Mouse (Mus musculus) lung, adult 10 weeks (tissue): ENCODE measurements around the gene Il17rb. TPM values are rescaled to one million over a fixed set of nuclear protein-coding genes. Genes with fewer than 3 reads are reported as not detected.

Experiments used
- polyA plus RNA-seq: library from polyadenylated mRNA; stranded (reverse); fragments of 350-450 nt; fragmentation: Illumina TruSeq; extraction: RNeasy Lipid Tissue Mini Kit (QIAGEN cat#74804); gene quantifications from one replicate; pipeline ENCODE4 v1.2.3, GENCODE M21; 2014; ENCODE audit warnings: low read depth, low replicate concordance; ENCODE audit not compliant: insufficient read depth

Gene Il17rb
- polyA plus RNA-seq = 0.30 TPM

GRCm38 (mm10) chr14:30008733-30009575 is at the start of gene Il17rb, which contains the start of gene Chdh:
Il17rb (minus strand) TSS chr14:30008896.
Chdh (plus strand) TSS chr14:30009023.

GRCm38 (mm10) chr14:29978254-29979204 is 30.2 kb downstream of the Il17rb start, which contains the start of gene Actr8:
Actr8 (plus strand) TSS chr14:29978337.

DNA sequence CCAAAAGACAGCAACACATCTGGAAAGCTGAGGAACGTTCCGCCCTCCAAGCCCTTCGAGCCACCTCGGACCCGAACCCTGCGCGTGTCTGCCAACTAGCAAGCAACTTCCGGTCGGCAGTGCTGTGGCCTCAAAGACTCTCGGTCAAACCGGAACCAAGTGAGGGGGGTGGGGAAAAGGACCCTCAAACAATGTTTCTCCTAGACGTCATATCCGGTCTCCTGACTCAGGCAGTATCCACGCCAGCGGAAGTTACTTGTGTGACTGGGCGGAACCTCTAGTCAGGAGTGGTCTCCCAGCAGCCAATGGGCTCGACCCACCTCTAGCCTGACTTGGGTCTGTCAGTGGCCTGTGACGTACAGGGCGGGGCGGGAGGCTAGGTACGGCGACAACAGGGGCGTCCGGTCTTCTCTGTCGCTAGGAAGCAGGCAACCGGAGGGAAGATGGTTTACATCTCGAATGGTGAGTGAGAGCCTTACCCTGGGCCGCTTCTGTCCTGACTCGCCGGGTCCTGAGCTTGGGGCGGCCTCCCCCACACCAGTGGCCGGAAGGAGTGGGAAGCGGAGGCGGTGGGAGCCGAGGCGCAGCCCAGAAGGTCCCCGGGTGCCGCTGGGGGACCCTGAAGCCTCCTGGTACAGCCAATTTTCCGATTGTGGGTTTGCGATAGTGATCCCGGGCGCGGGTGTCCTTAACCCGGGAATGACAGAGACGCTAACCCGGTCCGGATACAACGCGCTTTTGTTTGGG is 40.4 kb downstream of the Il17rb start, which contains the start of gene Selenok:
Gene Selenok, plus strand, starts transcription at position 234 of the 747 bp plus-strand sequence.

Other genes starting within 250 kb of the Il17rb start
- 284 TPM for gene Selenok, start 40.6 kb downstream of the Il17rb start, polyA plus RNA-seq
- 25.2 TPM for gene Actr8, start 30.6 kb downstream of the Il17rb start, polyA plus RNA-seq
- gene Chdh, start 127 bp upstream of the Il17rb start, polyA plus RNA-seq = 0.54 TPM